Mouse (Mus musculus) retina, embryonic 14.5 days (tissue): Measurements from ENCODE around the gene Mien1.
A peak's percentile ranks its signal among the peaks of the same experiment; 100 is the strongest.

Experiments used
- DNase-seq: peaks from one replicate; pipeline ENCODE4 v3.0.0-alpha.2; 2015; ENCODE audit warnings: low spot score

The Mien1 gene

GRCm38 (mm10) chr11:98459860-98460259 lies 21.1 kb upstream of the Mien1 start:
- no peak for DNase-seq

DNA sequence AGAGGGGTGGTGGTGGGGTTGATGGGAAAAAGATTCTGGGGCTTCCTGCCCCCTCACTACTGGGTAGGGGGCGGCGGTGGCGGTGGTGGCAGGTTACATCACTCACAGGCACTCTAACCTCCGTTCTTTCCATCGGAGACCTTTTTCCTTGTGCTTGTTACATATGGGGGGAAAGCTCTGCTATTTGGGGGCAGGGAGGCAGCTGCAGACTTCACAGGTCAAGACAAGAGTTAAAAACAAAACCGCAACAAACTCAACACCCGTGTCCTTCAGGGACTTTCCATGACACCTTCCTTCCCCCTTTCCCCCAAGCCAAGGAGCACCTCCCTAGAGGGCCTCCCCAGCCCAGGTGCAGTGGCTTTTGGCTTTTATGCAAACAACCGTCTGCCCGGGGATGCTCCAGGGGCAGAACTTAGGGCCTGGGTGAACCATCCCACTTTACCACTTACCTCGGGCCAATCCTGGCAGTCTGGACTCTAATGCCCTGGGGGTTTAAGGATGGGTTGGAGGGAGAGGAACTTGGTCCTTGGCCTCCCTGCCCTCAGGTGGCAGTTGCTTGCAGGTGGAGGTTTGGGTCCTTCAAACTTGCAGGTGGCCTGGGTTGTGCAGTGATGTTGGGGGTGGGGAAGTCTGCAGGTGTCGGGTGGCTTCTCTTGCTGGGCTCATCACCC lies 20.4 kb upstream of the Mien1 start:
- DNase-seq: no peak

- peak; percentile 44 for DNase-seq
Measured at GRCm38 (mm10) chr11:98458121-98458990, 19.6 kb upstream of the Mien1 start.

DNA sequence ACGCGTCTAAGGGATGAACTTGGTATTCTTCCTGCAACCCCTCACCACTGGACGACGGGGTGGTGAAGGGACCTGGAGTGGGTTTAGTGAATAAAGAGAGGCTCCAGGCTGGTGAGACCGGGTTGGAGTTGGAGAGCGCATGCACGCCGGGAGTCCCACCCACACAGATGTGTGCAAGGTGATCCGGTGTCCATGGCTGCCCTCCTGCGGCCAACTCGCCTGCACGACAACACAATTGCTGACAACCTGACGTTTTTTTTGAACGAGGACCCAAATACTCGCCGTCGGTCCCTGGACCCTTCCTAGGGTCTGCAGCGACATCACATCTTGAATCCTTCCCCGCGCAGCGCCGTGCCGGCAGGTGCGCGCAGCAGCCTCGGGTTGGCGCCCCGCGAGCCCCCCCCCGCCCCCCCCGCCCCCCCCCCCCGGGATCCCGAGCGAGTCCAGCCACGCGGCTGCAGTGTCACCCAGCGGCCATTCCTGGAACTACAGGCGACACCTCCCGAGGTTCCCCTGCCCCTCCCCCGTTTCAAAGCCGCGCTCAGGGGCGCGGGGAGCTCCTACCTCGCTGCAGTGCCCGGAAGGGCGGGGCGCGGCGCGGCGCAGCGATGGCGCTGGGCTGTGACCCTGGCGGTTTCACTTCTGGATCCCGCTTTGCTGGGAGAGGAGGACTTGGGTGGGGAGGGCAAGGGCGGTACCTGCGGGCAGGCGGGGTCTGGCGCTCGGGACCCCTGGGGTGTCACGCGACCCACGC lies 18.8 kb upstream of the Mien1 start:
- peak; percentile 90 for DNase-seq

- DNase-seq: no peak
Measured at GRCm38 (mm10) chr11:98456945-98457344, 18.2 kb upstream of the Mien1 start.

GRCm38 (mm10) chr11:98456545-98456944 lies 17.8 kb upstream of the Mien1 start:
- no peak for DNase-seq

DNA sequence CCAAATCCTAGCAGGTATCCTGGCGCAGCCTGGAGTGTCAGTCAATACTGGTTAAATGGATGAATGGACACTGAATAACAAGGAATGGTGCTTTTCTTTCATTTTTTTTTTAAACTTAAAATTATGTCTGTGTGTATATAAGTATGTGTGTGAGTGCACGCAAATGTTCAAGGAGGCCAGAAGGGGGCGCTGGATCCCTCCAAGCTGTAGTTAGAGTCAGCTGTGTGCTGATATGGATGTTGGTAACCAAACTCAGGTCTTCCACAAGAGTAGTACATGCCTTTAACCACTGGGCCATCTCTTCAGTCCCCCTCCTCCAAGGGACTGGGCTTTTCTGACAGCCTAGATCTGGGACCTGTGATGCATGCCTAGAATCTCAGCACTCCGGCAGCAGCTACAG lies 16.7 kb upstream of the Mien1 start:
- DNase-seq: peak; percentile 42

DNA sequence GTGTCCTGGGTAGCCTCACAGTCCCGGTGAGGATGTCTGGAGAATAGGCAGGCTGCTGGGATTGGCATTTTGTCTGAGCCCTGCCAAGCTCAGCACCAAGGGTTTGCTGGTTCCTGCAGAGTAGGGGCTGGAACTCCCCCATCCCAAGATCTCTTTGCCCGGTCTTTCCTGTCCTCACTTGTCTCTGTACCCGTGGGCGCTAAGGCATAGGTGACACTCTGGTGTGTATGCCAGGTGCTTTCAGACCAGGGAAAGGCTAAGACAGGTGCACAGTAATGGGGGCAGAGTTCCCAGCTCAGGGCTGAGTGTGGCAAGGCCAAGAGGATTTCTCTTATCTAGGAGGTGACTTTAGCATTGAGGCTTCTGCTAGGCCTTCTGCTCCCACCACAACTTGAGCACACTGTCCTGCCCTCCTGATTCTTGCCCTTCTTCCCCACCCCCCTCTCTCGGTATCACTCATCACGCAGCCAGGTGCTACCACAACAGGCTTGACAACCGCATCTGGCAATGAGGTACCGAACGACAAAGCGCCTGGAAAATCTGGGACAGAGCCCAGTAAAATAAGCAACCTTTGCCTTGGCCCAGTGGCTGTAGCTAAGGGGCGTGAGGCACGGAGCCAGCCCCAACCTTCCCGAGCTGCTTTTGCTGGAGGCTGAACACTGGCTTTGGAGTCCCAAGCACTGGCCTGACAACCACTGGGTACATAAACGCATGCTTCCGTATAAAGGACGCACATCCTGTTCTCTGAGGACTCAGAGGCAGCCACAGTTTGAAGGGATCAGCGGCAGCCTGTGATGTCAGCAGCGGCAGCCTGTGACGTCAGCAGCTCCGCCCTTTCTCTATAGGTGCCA lies 11.4 kb upstream of the Mien1 start:
- DNase-seq: no peak

DNA sequence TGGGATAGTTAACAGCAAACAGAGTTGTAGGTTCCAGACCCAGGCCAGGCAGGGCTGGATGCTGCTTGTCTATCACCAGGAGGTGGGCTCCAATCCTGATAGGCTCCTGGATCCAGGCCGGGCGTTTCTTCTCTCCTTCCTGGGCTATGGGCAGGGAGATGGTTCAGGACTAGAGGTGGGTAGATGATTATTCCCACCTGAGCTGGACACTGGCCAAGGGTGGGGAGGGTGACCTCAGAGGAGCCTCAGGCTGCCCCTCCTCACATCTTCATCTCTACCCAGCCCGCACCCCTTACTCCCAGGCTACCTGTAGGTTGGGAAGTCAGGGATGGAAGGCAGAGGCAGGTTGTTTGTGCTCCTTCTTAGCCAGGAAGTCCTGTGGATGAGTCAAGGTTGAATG lies 10.6 kb upstream of the Mien1 start:
- no peak for DNase-seq

DNA sequence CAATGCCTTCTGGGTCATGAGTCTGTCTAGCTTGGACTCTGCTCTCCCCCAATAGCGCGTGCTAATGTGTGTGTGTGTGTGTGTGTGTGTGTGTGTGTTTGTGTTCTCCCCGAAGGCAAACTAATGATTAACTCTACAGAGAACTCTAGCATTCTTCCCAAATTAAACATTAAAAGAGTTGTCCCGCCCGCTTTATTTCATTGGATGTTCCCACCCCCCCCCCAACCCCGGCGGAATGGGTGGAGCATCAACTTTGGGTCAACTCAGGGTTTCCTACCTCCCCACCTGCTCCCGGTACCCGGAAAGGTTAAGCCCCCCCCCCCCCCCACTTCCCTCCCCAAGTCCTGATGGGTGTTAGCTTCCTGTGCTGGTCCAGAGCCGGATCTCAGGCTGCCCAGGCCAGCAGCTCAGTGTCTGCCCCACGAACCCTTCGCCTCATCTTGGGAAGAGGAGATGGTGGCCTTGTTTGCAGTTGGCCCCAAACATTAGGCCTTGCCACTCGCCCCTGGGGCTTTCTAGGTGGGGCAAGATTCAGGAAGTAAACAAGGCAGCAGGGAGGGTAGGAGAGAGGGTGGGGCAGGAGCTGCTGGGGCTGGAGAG lies 9.5 kb upstream of the Mien1 start:
- DNase-seq: no peak

DNA sequence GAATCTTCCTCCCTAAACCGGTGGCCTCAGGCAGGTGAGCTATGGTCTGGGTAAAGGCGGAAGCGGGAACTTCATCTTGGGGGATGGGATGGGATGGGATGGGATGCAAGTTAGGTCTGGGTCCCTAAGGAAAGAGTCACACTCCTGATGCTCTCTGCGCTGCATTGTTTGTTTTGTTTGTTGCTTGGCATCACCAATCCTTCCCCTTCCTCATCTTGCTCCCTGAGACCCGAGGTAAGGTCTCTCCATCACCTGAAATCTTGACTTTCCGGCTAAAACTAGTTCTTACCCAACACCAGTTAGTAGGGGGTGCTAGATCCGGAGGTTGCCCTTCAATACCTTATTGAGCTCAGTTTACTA lies 8.7 kb upstream of the Mien1 start:
- DNase-seq: no peak

- DNase-seq: no peak
Measured at GRCm38 (mm10) chr11:98446562-98447474, 8.0 kb upstream of the Mien1 start.

GRCm38 (mm10) chr11:98446213-98446561 lies 7.4 kb upstream of the Mien1 start, which contains the start of gene Grb7:
Grb7 (plus strand) TSS chr11:98446394.
- DNase-seq: no peak

GRCm38 (mm10) chr11:98445679-98446078 lies 6.9 kb upstream of the Mien1 start:
- no peak for DNase-seq

GRCm38 (mm10) chr11:98445238-98445637 lies 6.4 kb upstream of the Mien1 start:
- DNase-seq: no peak

DNA sequence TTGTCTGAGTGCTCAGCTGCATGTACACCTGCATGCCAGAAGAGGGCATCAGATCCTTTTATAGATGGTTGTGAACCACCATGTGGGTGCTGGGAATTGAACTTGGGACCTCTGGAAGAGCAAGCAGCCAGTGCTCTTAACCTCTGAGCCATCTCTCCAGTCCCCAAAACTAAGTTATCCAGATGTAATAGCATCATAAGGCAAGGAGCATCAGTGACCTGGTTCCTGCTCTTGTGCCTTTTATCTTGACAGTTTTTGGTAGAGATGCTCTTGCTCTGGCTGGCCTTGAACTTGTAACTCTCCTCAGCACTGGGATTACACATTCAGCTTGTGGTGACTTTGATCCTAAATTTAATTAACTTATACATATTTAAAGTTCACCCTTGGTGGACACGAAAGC lies 4.9 kb upstream of the Mien1 start:
- DNase-seq: no peak

DNA sequence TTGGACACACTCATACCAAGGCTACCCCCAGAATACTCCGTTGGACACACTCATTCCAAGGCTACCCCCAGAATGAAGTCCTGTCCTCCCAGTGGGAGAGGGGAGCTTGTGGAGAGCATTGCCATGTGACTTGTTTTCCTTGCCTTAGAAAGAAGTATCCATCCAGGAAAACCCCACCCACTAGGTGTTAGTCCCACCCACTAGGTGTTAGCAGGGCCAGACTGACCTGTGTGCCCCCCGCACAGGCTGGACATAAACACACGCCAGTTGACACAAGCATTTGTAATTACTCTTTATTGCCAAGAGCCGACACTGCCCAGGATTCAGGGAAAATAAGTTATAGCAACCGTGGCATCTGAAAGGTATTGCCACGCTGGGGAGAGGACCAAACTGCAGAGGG lies 1.4 kb downstream of the Mien1 start:
- no peak for DNase-seq

DNA sequence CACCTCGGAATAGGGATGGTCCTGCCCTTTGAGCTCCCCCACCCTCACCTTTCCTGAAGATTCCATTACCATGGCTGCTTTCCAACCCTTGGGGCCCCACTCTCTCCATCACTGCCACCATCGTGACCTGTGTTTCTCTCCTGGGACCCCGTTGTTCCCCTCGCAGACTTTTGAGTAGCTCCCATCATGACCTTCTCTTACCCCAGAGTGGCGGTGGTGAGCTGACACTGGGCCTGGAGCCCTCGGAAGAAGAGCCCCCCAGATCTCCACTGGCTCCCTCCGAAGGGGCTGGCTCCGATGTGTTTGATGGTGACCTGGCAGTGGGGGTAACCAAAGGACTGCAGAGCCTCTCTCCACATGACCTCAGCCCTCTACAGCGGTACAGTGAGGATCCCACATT lies 3.1 kb downstream of the Mien1 start:
- no peak for DNase-seq

DNA sequence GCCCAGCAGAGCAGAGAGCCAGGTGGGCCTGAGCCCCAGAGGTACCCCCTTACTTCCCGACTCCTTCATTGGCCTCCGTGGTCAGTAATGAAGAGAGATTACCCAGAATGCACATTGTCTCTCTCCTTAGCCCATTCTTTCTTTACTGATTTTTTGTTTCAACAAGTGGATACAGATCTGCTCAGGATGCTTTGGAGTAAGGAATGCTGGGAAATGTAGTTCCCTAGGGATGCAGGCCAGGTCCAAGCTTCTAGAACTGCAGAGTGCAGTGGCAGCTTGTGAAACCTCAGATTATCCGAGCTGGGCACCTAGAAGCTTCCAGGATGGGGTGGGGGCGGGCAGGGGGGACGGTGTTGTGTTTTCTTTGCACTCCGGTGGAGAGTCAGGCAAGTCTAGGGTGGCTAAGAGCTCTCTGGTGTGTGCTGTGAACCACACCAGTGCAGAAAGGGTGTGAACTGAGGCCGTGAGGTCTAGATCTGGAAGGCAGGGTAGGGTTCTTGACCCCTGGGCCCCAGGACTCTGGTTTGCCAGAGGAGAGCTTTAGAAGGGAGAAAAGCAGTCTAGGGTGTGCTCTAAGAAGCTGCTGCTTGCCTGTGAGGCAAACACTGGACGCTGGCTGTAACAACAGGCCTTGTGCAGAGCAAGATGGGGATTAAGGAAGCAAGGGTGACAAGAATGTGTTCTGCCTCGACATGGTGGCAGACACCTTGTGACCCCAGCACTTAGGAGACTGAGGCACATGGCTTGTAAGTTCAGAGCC lies 6.9 kb downstream of the Mien1 start:
- no peak for DNase-seq

DNA sequence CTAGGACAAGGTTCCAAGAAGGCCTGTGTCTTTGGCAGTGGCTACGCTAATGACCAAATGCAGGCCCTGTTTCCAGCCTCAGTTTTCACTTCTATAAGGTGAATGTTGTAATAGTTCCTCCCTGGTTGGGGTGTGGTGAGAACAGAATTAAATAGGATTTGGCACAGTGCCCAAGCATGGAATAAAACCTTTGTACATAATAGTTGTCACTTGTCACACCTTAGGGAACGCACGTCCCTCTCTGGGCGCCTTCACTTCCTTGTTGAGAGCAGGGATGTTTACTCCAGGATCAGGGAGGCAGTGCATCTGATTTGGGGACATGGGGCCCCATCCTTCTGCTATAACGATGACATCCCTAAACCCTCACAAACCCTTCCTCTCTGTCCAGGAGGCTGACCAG lies 10.4 kb downstream of the Mien1 start:
- no peak for DNase-seq
